Mouse (Mus musculus) adrenal gland, postnatal 14 days (tissue): ENCODE measurements at regions not wholly inside any gene's neighbourhood (a gene's known extent, or its start where the extent isn't known, plus 50 kb on each side); places are given as distances from the start of the nearest gene placed in this dataset.
A peak's percentile ranks its signal among the peaks of the same experiment; 100 is the strongest.

ENCODE experiments used
- DNase-seq: peaks from one replicate; pipeline ENCODE4 v3.0.0; 2021; ENCODE audit warnings: mixed read lengths

GRCm38 (mm10) chr14:46224421-46224950 lies 154.7 kb upstream of the Gm15217 start:
- DNase-seq = no peak

GRCm38 (mm10) chr14:46225851-46226608 lies 153.2 kb upstream of the Gm15217 start:
- no peak for DNase-seq

- no peak for DNase-seq
Observed at GRCm38 (mm10) chr14:46234040-46234439, 145.2 kb upstream of the Gm15217 start.

DNA sequence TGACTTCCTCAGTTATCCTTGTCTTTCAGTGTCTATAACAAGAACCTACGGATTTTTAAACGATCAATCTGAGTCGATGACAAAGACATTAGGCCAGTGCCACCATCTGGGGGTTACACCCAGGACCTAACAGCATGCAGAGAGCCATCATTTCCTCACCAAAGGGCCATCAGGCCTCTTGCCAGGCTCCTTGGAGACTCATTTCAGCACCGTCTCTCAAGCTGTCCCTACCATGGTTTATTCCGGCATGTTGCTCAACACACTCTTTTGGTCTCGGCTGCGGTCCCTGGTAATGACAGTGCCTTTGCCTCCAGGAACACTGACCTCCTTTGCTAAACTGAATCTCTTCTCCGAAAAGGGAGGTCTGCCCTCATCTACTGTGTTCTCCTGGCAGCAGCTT lies 144.4 kb upstream of the Gm15217 start:
- DNase-seq = no peak

DNA sequence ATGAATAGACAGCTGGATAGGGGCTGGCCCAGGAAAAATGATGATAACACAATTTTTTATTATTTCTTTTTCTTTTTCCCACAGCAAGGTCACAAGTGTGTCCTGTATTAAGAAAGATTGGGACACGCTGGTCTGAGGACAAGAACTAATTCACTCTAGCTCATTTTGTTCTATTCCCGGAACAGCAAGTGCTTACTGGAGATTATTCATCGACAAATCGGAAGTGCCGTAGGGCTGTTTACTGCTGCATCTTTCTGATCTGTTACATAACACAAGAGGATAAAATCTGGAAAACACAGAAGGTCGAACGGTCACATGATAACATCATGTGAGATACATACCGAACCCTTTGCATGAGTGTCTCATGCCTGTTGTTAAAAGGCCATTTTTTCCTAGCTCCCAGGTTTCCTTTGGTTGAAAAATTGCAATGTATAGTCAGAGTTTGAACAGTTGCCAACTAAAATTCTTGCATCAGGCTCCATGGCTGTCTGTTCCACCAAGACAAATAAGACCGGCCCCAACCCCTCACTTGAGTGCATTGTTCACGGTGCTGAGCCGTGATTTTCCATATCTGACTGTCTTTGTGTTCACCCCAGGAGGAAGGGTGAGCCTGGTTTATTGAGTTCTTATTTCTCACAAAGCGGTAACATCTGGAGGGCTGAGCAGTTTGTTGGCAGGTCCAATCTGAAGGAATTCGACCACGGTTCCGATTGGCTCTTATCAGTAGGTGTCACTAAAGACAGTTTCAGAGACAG lies 139.0 kb upstream of the Gm15217 start:
- DNase-seq = no peak

- no peak for DNase-seq
Observed at GRCm38 (mm10) chr14:46240896-46241295, 138.3 kb upstream of the Gm15217 start.

DNA sequence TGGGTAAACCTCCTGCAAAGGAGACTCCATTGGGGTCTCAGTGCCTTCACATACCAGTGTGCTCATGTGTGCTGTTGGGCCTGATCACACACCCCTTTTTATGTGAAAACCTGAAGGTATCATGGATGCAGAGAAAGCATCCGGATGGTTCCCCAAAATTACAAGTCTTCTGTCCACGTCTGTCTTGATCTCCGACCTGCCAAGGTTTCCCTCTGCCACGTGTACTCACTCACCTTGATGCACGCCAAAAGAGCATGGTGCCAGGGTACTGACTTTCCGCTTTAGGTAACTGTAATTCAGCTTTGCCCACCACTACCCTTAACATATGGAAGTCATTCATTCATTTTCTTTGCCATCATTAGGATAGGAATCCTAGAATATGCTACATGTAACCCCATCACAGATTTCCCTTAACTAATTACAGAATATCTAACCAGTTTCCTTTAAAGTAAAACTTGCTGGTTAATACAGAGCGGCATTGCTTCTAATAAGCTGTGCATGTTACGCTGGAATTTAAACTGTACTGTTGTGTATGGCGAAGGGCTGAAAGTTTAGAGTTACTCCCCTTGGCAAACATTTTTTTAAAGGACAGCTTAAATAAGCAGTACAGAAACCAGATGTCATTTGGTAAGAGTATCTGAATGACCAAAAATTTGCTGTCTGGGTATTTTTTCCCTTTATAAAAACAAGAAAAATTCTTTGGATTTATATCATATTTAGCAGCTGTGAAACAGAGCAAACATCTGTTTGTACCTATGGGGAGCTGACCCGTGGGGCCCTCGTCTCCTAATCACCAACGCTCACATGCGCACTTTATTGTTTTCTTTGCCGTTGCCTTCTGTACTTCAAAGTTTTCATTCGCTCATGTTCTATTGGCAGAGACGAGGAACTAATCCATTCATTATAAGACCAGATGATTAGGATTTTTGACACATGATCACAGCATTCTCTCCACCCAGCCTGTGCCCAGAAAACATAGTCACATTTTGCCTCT lies 131.4 kb upstream of the Gm15217 start:
- DNase-seq = no peak

- DNase-seq = no peak
Observed at GRCm38 (mm10) chr14:46249141-46249540, 130.1 kb upstream of the Gm15217 start.

- no peak for DNase-seq
Observed at GRCm38 (mm10) chr14:46255261-46255660, 124.0 kb upstream of the Gm15217 start.

GRCm38 (mm10) chr14:46256336-46256735 lies 122.9 kb upstream of the Gm15217 start:
- no peak for DNase-seq

GRCm38 (mm10) chr14:46257311-46257710 lies 121.9 kb upstream of the Gm15217 start:
- DNase-seq = peak; percentile 8

- DNase-seq = no peak
Observed at GRCm38 (mm10) chr14:46258551-46258950, 120.7 kb upstream of the Gm15217 start.

GRCm38 (mm10) chr14:46260291-46260980 lies 118.8 kb upstream of the Gm15217 start:
- no peak for DNase-seq

DNA sequence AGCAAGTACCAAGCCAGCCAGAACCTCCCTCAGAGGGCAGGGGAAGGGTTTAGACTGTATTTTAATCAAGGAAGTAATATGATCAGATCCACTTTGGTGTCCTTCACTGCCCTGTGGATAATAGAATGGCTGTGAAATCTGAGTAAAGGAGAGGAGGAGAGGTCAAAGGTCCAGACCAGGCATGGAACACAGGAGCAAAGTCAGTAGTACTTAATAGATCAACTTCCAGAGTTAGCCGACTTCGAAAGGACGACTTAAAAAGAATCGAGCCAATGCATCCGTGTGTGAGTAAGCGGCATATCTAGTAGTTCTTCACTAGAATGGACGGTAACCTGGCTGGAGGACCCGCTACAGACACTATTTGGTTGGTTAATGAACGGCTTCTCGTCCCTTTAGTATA lies 103.8 kb upstream of the Gm15217 start:
- DNase-seq = no peak

GRCm38 (mm10) chr14:46276926-46277831 lies 102.0 kb upstream of the Gm15217 start:
- DNase-seq = no peak

GRCm38 (mm10) chr14:46277832-46278611 lies 101.2 kb upstream of the Gm15217 start:
- no peak for DNase-seq

GRCm38 (mm10) chr14:46292398-46292797 lies 86.8 kb upstream of the Gm15217 start:
- no peak for DNase-seq

GRCm38 (mm10) chr14:46296275-46296674 lies 82.9 kb upstream of the Gm15217 start:
- DNase-seq = no peak

GRCm38 (mm10) chr14:46300546-46300945 lies 78.7 kb upstream of the Gm15217 start:
- DNase-seq = no peak

DNA sequence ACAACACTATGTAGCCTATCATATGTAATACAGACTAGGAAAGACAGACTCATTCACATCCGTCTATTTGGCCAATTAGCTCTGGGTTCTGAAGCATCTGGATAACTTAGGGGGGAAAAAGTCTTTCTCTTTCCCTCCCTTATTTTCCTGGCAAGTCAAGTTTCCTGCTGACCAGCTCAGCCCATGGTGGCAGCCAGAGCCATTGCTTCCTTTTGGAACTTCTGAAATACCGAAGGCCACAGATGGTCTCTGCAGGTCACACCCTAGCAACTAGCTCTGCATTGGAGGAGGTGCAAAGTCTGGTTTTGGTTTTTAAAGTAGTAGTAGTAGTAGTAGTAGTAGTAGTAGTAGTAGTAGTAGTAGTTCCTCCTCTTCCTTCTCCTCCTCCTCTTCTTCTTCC lies 76.6 kb upstream of the Gm15217 start:
- no peak for DNase-seq
